Mouse (Mus musculus): ENCODE data around the gene Rnf149. TPM values are rescaled to one million over a fixed set of nuclear protein-coding genes. Genes with fewer than 3 reads are reported as not detected.

The Rnf149 gene
- 28.8 and 30.7 TPM in 2 replicates for polyA plus RNA-seq (2015; fragmentation: Nextera tagmentation; extraction: Ambion mirVana)

- Histone ChIP-seq H3K27me3 (no peaks in the 10 kb centered on the region), H3K9ac (peak within 1 kb of the TSS; percentile 85), H3K4me2 (peak within 1 kb of the TSS; percentile 66), H3K4me1 (peaks cover 28% of the 10 kb centered on the region), H3K9me3 (no peaks in the 10 kb centered on the region), H3K27ac (peak within 1 kb of the TSS; percentile 99), H3K4me3 (peak within 1 kb of the TSS; percentile 73), H3K36me3 (no peaks in the 10 kb centered on the region)
- ATAC-seq (ENCODE audit: borderline replicate concordance, extremely low read depth, low FRiP score, low TSS enrichment) = peak; percentile 97
- WGBS = under 1% methylated on average over 48 of the region's 49 CpGs
These were observed at the start of gene Rnf149 for GRCm38 (mm10) chr1:39577253-39577705. Rnf149 (minus strand) TSS chr1:39577405.

GRCm38 (mm10) chr1:39625491-39625890 lies 48.3 kb upstream of the Rnf149 start:
- Histone ChIP-seq H3K36me3 (no peaks in the 10 kb centered on the region), H3K9me3 (no peaks in the 10 kb centered on the region), H3K4me3 (no peak overlapping the region), H3K27ac (no peak overlapping the region), H3K9ac (no peak overlapping the region), H3K4me2 (no peak overlapping the region), H3K27me3 (no peaks in the 10 kb centered on the region), H3K4me1 (no peaks in the 10 kb centered on the region)
- WGBS = 38% methylated on average over 3 of the region's 3 CpGs
- no peak for ATAC-seq (ENCODE audit: borderline replicate concordance, extremely low read depth, low FRiP score, low TSS enrichment)

GRCm38 (mm10) chr1:39623729-39624128 lies 46.5 kb upstream of the Rnf149 start:
- WGBS = 47% methylated on average over 1 of the region's 1 CpGs
- Histone ChIP-seq H3K27me3 (no peaks in the 10 kb centered on the region), H3K4me3 (no peak overlapping the region), H3K9me3 (no peaks in the 10 kb centered on the region), H3K4me2 (no peak overlapping the region), H3K27ac (no peak overlapping the region), H3K36me3 (no peaks in the 10 kb centered on the region), H3K4me1 (no peaks in the 10 kb centered on the region), H3K9ac (no peak overlapping the region)
- ATAC-seq (ENCODE audit: borderline replicate concordance, extremely low read depth, low FRiP score, low TSS enrichment) = no peak

GRCm38 (mm10) chr1:39623106-39623505 lies 45.9 kb upstream of the Rnf149 start:
- Histone ChIP-seq H3K9ac (no peak overlapping the region), H3K27me3 (no peaks in the 10 kb centered on the region), H3K4me3 (no peak overlapping the region), H3K4me2 (no peak overlapping the region), H3K27ac (no peak overlapping the region), H3K9me3 (no peaks in the 10 kb centered on the region), H3K4me1 (no peaks in the 10 kb centered on the region), H3K36me3 (no peaks in the 10 kb centered on the region)
- ATAC-seq (ENCODE audit: borderline replicate concordance, extremely low read depth, low FRiP score, low TSS enrichment) = no peak
- WGBS = 96% methylated on average over 5 of the region's 5 CpGs

- 43% methylated on average over 8 of the region's 8 CpGs for WGBS
- Histone ChIP-seq H3K4me1 (no peaks in the 10 kb centered on the region), H3K4me2 (no peak overlapping the region), H3K27ac (no peak overlapping the region), H3K9ac (no peak overlapping the region), H3K36me3 (no peaks in the 10 kb centered on the region), H3K27me3 (no peaks in the 10 kb centered on the region), H3K4me3 (no peak overlapping the region), H3K9me3 (no peaks in the 10 kb centered on the region)
- ATAC-seq (ENCODE audit: borderline replicate concordance, extremely low read depth, low FRiP score, low TSS enrichment) = no peak
These were observed 41.3 kb upstream of the Rnf149 start for GRCm38 (mm10) chr1:39618524-39618923.

- H3K4me3 ChIP-seq = no peak overlapping the region
- H3K9ac ChIP-seq = no peak overlapping the region
- no peaks in the 10 kb centered on the region for H3K4me1 ChIP-seq
- 61% methylated on average over 6 of the region's 6 CpGs for WGBS
- H3K27ac ChIP-seq = no peak overlapping the region
- H3K9me3 ChIP-seq = no peaks in the 10 kb centered on the region
- no peak for ATAC-seq (ENCODE audit: borderline replicate concordance, extremely low read depth, low FRiP score, low TSS enrichment)
- H3K27me3 ChIP-seq = no peaks in the 10 kb centered on the region
- H3K36me3 ChIP-seq = no peaks in the 10 kb centered on the region
- H3K4me2 ChIP-seq = no peak overlapping the region
These were observed 38.3 kb upstream of the Rnf149 start for GRCm38 (mm10) chr1:39615526-39615925.

GRCm38 (mm10) chr1:39614462-39615279 lies 37.5 kb upstream of the Rnf149 start:
- Histone ChIP-seq H3K4me2 (peak overlapping the region; percentile 16; the same call in 1 of the 2 replicates), H3K27me3 (no peaks in the 10 kb centered on the region), H3K9me3 (no peaks in the 10 kb centered on the region), H3K27ac (no peak overlapping the region), H3K36me3 (no peaks in the 10 kb centered on the region), H3K4me1 (no peaks in the 10 kb centered on the region), H3K9ac (no peak overlapping the region), H3K4me3 (no peak overlapping the region)
- 22% methylated on average over 11 of the region's 11 CpGs for WGBS
- no peak for ATAC-seq (ENCODE audit: borderline replicate concordance, extremely low read depth, low FRiP score, low TSS enrichment)

- ATAC-seq (ENCODE audit: borderline replicate concordance, extremely low read depth, low FRiP score, low TSS enrichment) = no peak
- no peak overlapping the region for H3K9ac ChIP-seq
- H3K9me3 ChIP-seq = no peaks in the 10 kb centered on the region
- H3K4me1 ChIP-seq = peaks cover 5% of the 10 kb centered on the region; the same call in 1 of the 2 replicates
- H3K27ac ChIP-seq = no peak overlapping the region
- no peak overlapping the region for H3K4me3 ChIP-seq
- WGBS = 79% methylated on average over 3 of the region's 3 CpGs
- H3K27me3 ChIP-seq = no peaks in the 10 kb centered on the region
- no peak overlapping the region for H3K4me2 ChIP-seq
- H3K36me3 ChIP-seq = no peaks in the 10 kb centered on the region
These were observed 35.9 kb upstream of the Rnf149 start for GRCm38 (mm10) chr1:39613061-39613460.

GRCm38 (mm10) chr1:39612491-39612890 lies 35.3 kb upstream of the Rnf149 start:
- Histone ChIP-seq H3K4me1 (peaks cover 5% of the 10 kb centered on the region; the same call in 1 of the 2 replicates), H3K27ac (no peak overlapping the region), H3K4me2 (no peak overlapping the region), H3K4me3 (no peak overlapping the region), H3K27me3 (no peaks in the 10 kb centered on the region), H3K9me3 (no peaks in the 10 kb centered on the region), H3K36me3 (no peaks in the 10 kb centered on the region), H3K9ac (no peak overlapping the region)
- WGBS = 70% methylated on average over 5 of the region's 5 CpGs
- ATAC-seq (ENCODE audit: borderline replicate concordance, extremely low read depth, low FRiP score, low TSS enrichment) = no peak

- Histone ChIP-seq H3K36me3 (no peaks in the 10 kb centered on the region), H3K4me1 (peaks cover 5% of the 10 kb centered on the region; the same call in 1 of the 2 replicates), H3K27ac (no peak overlapping the region), H3K9me3 (no peaks in the 10 kb centered on the region), H3K4me2 (no peak overlapping the region), H3K4me3 (no peak overlapping the region), H3K9ac (no peak overlapping the region), H3K27me3 (no peaks in the 10 kb centered on the region)
- no peak for ATAC-seq (ENCODE audit: borderline replicate concordance, extremely low read depth, low FRiP score, low TSS enrichment)
- 31% methylated on average over 8 of the region's 8 CpGs for WGBS
These were observed 31.3 kb upstream of the Rnf149 start for GRCm38 (mm10) chr1:39608534-39608933.

GRCm38 (mm10) chr1:39602477-39602876 lies 25.3 kb upstream of the Rnf149 start:
- no peak for ATAC-seq (ENCODE audit: borderline replicate concordance, extremely low read depth, low FRiP score, low TSS enrichment)
- H3K27ac ChIP-seq = no peak overlapping the region
- no peaks in the 10 kb centered on the region for H3K27me3 ChIP-seq
- H3K4me3 ChIP-seq = no peak overlapping the region
- WGBS = 97% methylated on average over 3 of the region's 3 CpGs
- no peaks in the 10 kb centered on the region for H3K4me1 ChIP-seq
- no peaks in the 10 kb centered on the region for H3K9me3 ChIP-seq
- H3K36me3 ChIP-seq = no peaks in the 10 kb centered on the region
- H3K9ac ChIP-seq = no peak overlapping the region
- H3K4me2 ChIP-seq = no peak overlapping the region

GRCm38 (mm10) chr1:39598726-39599125 lies 21.5 kb upstream of the Rnf149 start:
- 66% methylated on average over 11 of the region's 11 CpGs for WGBS
- H3K36me3 ChIP-seq = no peaks in the 10 kb centered on the region
- no peak overlapping the region for H3K9ac ChIP-seq
- no peak overlapping the region for H3K27ac ChIP-seq
- no peak for ATAC-seq (ENCODE audit: borderline replicate concordance, extremely low read depth, low FRiP score, low TSS enrichment)
- H3K4me3 ChIP-seq = no peak overlapping the region
- no peaks in the 10 kb centered on the region for H3K27me3 ChIP-seq
- H3K9me3 ChIP-seq = no peaks in the 10 kb centered on the region
- no peak overlapping the region for H3K4me2 ChIP-seq
- H3K4me1 ChIP-seq = no peaks in the 10 kb centered on the region

Measured in lung, embryonic 15.5 days (tissue).